Mouse (Mus musculus) Muller cell, postnatal 12 days (primary cell): ENCODE data around the gene Pdyn.

ENCODE experiments used
- DNase-seq: peaks from one replicate; pipeline ENCODE4 v3.0.0-alpha.2; 2015; ENCODE audit errors: inconsistent ontology term

The Pdyn gene

DNA sequence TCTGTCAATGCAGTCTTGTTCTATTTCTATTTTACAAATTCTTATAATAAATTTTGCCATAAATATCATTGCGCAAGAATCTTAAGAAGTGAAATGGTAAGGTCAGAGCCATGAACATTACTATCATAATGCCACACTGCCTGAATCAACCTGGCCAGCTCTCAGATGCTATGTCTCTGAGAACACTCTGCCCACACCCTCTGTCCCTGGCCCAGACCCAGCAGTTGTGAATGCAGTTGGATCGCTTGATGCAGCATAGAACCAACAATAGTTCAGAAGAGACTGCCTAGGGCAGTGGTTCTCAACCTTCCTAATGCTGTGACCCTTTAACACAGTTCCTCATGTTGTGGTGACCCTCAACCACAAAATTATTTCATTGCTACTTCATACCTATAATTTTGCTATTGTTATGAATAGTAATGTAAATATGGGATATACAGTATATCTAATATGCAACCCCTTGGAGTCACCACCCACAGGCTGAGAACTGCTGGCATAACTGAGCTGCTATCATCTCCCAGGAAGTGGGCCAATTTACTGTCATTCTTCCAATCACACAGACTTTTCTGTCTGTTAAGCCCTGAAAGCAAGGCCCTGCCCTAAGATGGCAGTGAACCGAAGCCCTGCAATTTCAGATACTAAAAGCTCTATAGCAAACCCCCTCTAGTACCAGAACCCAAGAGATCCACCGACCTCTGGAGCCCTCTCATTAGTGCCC lies 45.3 kb downstream of the Pdyn start:
- DNase-seq = no peak

DNA sequence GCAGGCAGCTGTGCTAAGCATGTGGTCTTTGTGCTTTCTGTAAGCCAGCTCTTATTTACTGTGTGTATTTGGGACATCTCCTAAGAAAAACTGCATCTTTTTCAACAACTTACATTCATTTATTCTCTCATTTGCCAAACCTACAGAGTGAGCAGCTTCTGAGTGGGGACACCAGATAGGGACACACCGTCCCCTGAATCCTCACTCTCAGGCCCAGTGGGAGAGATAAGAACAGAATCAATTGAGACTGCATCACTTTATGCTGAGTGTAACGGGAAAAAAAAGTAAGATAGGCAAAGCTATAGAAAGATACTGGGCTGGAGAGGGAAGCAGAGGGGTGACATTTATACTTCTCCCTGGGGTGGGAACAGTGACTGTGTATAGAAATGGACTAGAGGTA lies 46.0 kb downstream of the Pdyn start:
- DNase-seq = no peak

DNA sequence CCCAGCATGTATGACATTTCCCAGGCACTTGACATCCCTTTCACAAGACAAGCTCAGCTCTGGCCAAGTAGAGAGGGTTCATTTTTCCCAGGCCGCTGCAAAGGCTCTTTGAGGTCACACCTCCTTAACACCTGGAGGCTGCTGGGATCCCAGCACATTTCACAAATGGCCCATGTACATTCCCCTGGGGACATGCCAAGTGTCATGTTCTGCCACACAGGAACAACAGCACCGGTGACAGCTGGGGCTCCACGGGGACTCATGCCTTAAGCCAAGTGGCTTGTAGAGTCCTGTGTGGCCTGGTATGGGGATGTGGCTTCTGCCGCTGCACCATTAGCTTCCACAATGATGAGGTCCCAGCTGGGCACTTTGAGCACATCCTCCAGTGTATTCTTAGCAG lies 47.0 kb downstream of the Pdyn start:
- DNase-seq = no peak
